Mouse (Mus musculus) hindbrain, embryonic 10.5 days (tissue): ENCODE results near the gene Rbbp9. TPM values are rescaled to one million over a fixed set of nuclear protein-coding genes. Genes with fewer than 3 reads are reported as not detected.
"Not testable (repeated sequence)": the region's sequence is repeated elsewhere in the genome, so short reads cannot be mapped to it uniquely, and the experiment has no call there.

ENCODE experiments used
- DNase-seq: peaks from one replicate; pipeline ENCODE4 v3.0.0-alpha.2; 2017; ENCODE audit warnings: low spot score
- H3K27ac ChIP-seq: fragments of 300-500 bp; sonication (generic); 2 replicates; pipeline ENCODE4 v1.5.1; 2016; ENCODE audit warnings: mild to moderate bottlenecking, moderate library complexity
- H3K27me3 ChIP-seq: fragments of 300-500 bp; sonication (generic); 2 replicates; pipeline ENCODE4 v1.6.1; 2016; ENCODE audit warnings: mild to moderate bottlenecking; ENCODE audit not compliant: poor library complexity, insufficient read depth, severe bottlenecking
- H3K36me3 ChIP-seq: fragments of 300-500 bp; sonication (generic); 2 replicates; pipeline ENCODE4 v1.6.1; 2016; ENCODE audit warnings: mild to moderate bottlenecking, moderate library complexity
- H3K4me1 ChIP-seq: fragments of 300-500 bp; sonication (generic); replicated peaks from 2 replicates; pipeline ENCODE4 v1.6.1; 2016; ENCODE audit warnings: mild to moderate bottlenecking
- H3K4me3 ChIP-seq: fragments of 300-500 bp; sonication (generic); 2 replicates; pipeline ENCODE4 v1.5.1; 2016; ENCODE audit warnings: mild to moderate bottlenecking, moderate library complexity
- H3K9me3 ChIP-seq: fragments of 300-500 bp; sonication (generic); 2 replicates; pipeline ENCODE4 v1.6.1; 2016; ENCODE audit warnings: mild to moderate bottlenecking, moderate library complexity
- WGBS: fragments of 180-500 bp; shearing (Covaris S2); methylation state at CpG from one replicate; pipeline ENCODE4 v1.1.7; 2016; 5-methylcytosine and 5-hydroxymethylcytosine counted together
- polyA plus RNA-seq: library from polyadenylated mRNA; unstranded; fragments of >200 nt; fragmentation: Nextera tagmentation; extraction: Ambion mirVana; gene quantifications from 2 replicates; pipeline ENCODE4 v1.2.1, GENCODE M21; 2016

The Rbbp9 gene
- polyA plus RNA-seq: 56.7 and 57.1 TPM in 2 replicates

DNA sequence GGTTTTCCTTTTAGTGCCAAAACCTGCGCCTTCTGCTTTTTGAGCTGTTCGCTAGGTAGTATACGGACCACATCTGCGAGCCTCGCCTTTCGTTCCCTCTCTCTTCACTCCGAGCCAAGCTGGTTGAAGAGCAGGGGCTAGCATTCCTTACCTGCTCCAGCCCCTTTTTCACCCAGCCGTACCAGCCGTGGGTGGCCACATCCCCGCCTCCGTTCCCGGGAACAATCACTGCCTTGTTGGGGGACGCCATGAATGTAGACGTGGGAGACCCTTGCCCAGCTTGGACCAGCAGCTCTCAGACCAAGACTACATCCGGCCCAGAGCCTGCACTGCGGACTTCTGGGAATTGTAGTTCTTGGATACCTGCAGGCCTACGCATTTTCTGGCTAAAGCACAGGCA is at the start of gene Rbbp9:
TSS of gene Rbbp9 (minus strand) at position 341 of the 400 bp plus-strand sequence.
- no peaks in the 10 kb centered on the region for H3K27me3 ChIP-seq
- DNase-seq: peak; percentile 84
- peak within 1 kb of the TSS; percentile 96 for H3K27ac ChIP-seq
- H3K4me3 ChIP-seq: peak within 1 kb of the TSS; percentile 81
- under 1% methylated on average over 17 of the region's 17 CpGs for WGBS
- H3K36me3 ChIP-seq: peaks cover 24% of the 10 kb centered on the region
- H3K9me3 ChIP-seq: no peaks in the 10 kb centered on the region
- H3K4me1 ChIP-seq: peaks cover 4% of the 10 kb centered on the region

- peak; percentile 85 for DNase-seq
- no peaks in the 10 kb centered on the region for H3K9me3 ChIP-seq
- 2% methylated on average over 49 of the region's 50 CpGs for whole genome bisulfite sequencing
- H3K27me3 ChIP-seq: peaks cover 3% of the 10 kb centered on the region; the same call in 1 of the 2 replicates
- peak within 1 kb of the TSS; percentile 93 for H3K27ac ChIP-seq
- H3K4me3 ChIP-seq: peak within 1 kb of the TSS; percentile 73
- H3K4me1 ChIP-seq: peaks cover 7% of the 10 kb centered on the region; the same call in 1 of the 2 replicates
- H3K36me3 ChIP-seq: peaks cover 8% of the 10 kb centered on the region; the same call in 1 of the 2 replicates
Observed at GRCm38 (mm10) chr2:144599831-144600687, 49.4 kb upstream of the Rbbp9 start, which contains the start of gene Dtd1. TSS of gene Dtd1 (plus strand) at chr2:144599897.

DNA sequence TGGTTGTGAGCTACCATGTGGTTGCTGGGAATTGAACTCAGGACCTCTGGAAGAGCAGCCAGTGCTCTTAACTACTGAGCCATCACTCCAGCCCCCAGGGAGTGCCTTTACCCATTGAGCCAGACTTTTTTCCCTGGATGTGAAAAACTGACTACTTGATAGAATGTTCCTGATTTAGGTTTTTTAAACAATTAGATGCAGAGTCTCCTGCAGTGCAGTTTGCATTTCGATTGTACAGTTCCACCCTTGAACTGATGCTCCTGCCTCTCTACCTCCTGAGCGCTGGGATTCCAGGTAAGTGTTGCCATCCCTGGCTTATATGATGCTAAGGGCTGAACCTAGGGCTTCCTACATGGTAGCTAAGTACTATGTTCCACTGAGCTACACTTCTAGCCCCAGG is 47.3 kb upstream of the Rbbp9 start:
- H3K27me3 ChIP-seq: peaks cover 3% of the 10 kb centered on the region; the same call in 1 of the 2 replicates
- peaks cover 15% of the 10 kb centered on the region for H3K4me1 ChIP-seq
- no peak overlapping the region for H3K27ac ChIP-seq
- DNase-seq: no peak
- no peaks in the 10 kb centered on the region for H3K9me3 ChIP-seq
- WGBS: 71% methylated on average over 2 of the region's 2 CpGs
- no peak overlapping the region for H3K4me3 ChIP-seq
- peaks cover 8% of the 10 kb centered on the region; the same call in 1 of the 2 replicates for H3K36me3 ChIP-seq

GRCm38 (mm10) chr2:144593951-144594651 is 43.4 kb upstream of the Rbbp9 start, which contains the start of gene Smim26:
TSS of gene Smim26 (plus strand) at chr2:144594054.
- DNase-seq: peak; percentile 79
- Histone ChIP-seq H3K27me3 (no peaks in the 10 kb centered on the region), H3K36me3 (peaks cover 30% of the 10 kb centered on the region), H3K4me3 (peak within 1 kb of the TSS; percentile 70), H3K4me1 (peaks cover 8% of the 10 kb centered on the region), H3K27ac (peak within 1 kb of the TSS; percentile 82), H3K9me3 (no peaks in the 10 kb centered on the region)
- WGBS: 4% methylated on average over 31 of the region's 31 CpGs

DNA sequence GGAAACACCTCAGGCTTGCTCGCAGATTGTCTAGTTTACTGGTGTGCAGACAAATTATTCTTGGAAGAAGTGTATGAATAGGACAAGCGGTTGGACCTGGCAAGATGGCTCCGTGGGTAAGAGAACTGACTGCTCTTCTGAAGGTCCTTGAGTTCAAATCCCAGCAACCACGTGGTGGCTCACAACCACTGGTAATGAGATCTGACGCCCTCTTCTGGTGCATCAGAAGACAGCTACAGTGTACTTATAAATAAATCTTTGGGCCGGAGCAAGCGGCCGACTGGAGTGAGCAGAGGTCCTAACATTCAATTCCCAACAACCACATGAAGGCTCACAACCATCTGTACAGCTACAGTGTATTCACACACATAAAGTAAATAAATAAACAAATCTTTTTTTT is 42.4 kb upstream of the Rbbp9 start:
- peaks cover 40% of the 10 kb centered on the region for H3K36me3 ChIP-seq
- H3K4me3 ChIP-seq, H3K27me3 ChIP-seq, H3K9me3 ChIP-seq, H3K4me1 ChIP-seq, DNase-seq, H3K27ac ChIP-seq: not testable (repeated sequence)
- 72% methylated on average over 8 of the region's 8 CpGs for WGBS

- Histone ChIP-seq H3K27ac (no peak overlapping the region), H3K4me1 (0 out of 2 replicates have a peak, but pooled peaks cover 2% of the 10 kb centered on the region), H3K4me3 (no peak overlapping the region), H3K27me3 (no peaks in the 10 kb centered on the region), H3K9me3 (no peaks in the 10 kb centered on the region), H3K36me3 (peaks cover 76% of the 10 kb centered on the region)
- 81% methylated on average over 4 of the region's 4 CpGs for WGBS
- DNase-seq: no peak
Observed at GRCm38 (mm10) chr2:144588723-144589122, 38.1 kb upstream of the Rbbp9 start.

GRCm38 (mm10) chr2:144555820-144556552 is 5.3 kb upstream of the Rbbp9 start, which contains the start of gene Sec23b:
TSS of gene Sec23b (plus strand) at chr2:144556229.
- Histone ChIP-seq H3K27me3 (no peaks in the 10 kb centered on the region), H3K4me1 (peaks cover 15% of the 10 kb centered on the region), H3K4me3 (peak within 1 kb of the TSS; percentile 85), H3K27ac (peak within 1 kb of the TSS; percentile 91), H3K36me3 (peaks cover 18% of the 10 kb centered on the region), H3K9me3 (no peaks in the 10 kb centered on the region)
- under 1% methylated on average over 44 of the region's 44 CpGs for WGBS
- peak; percentile 95 for DNase-seq

GRCm38 (mm10) chr2:144555286-144555819 is 4.7 kb upstream of the Rbbp9 start:
- 4% methylated on average over 14 of the region's 14 CpGs for WGBS
- Histone ChIP-seq H3K9me3 (no peaks in the 10 kb centered on the region), H3K36me3 (peaks cover 15% of the 10 kb centered on the region), H3K27me3 (no peaks in the 10 kb centered on the region), H3K4me1 (peaks cover 15% of the 10 kb centered on the region), H3K27ac (peak overlapping the region; percentile 91), H3K4me3 (peak overlapping the region; percentile 85)
- no peak for DNase-seq

GRCm38 (mm10) chr2:144553905-144554304 is 3.2 kb upstream of the Rbbp9 start:
- WGBS: 92% methylated on average over 3 of the region's 3 CpGs

DNA sequence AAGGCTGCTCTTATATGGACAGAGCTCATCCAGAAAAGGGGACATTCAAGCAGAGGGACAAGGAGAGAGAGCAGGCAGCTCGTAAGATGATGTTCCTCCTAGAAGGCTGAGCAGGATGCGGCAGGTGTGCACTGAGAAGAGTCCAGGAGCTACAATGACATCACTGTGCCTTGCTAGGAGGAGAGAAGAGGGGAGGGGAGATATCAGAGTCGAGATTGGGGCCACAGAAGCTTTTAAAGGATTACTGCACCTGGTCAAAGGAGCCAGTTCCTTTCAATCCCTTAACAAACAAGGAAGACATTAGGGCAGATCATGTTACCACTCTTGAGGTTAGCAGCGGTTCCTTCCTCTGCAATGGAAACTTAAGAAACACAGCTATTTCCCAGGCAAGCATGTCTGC is 3.1 kb downstream of the Rbbp9 start:
- Histone ChIP-seq H3K36me3 (peaks cover 51% of the 10 kb centered on the region), H3K9me3 (no peaks in the 10 kb centered on the region), H3K4me3 (no peak overlapping the region), H3K27ac (no peak overlapping the region), H3K27me3 (no peaks in the 10 kb centered on the region), H3K4me1 (no peaks in the 10 kb centered on the region; the same call in 1 of the 2 replicates)
- no peak for DNase-seq
- WGBS: 82% methylated on average over 4 of the region's 4 CpGs

More at GRCm38 (mm10) chr2:144553905-144554304, 3.2 kb upstream of the Rbbp9 start:
- Histone ChIP-seq H3K27ac (no peak overlapping the region), H3K9me3 (no peaks in the 10 kb centered on the region), H3K4me3 (no peak overlapping the region), H3K36me3 (peaks cover under 1% of the 10 kb centered on the region; the same call in 1 of the 2 replicates), H3K27me3 (no peaks in the 10 kb centered on the region), H3K4me1 (peaks cover 15% of the 10 kb centered on the region)
- DNase-seq: no peak

- H3K4me3 ChIP-seq: no peak overlapping the region
- no peaks in the 10 kb centered on the region; the same call in 1 of the 2 replicates for H3K4me1 ChIP-seq
- no peak overlapping the region for H3K27ac ChIP-seq
- H3K27me3 ChIP-seq: no peaks in the 10 kb centered on the region
- whole genome bisulfite sequencing: 73% methylated on average over 1 of the region's 1 CpGs
- no peak for DNase-seq
- H3K9me3 ChIP-seq: no peaks in the 10 kb centered on the region
- H3K36me3 ChIP-seq: peaks cover 71% of the 10 kb centered on the region
Observed at GRCm38 (mm10) chr2:144545481-144545880, 5.2 kb downstream of the Rbbp9 start.

DNA sequence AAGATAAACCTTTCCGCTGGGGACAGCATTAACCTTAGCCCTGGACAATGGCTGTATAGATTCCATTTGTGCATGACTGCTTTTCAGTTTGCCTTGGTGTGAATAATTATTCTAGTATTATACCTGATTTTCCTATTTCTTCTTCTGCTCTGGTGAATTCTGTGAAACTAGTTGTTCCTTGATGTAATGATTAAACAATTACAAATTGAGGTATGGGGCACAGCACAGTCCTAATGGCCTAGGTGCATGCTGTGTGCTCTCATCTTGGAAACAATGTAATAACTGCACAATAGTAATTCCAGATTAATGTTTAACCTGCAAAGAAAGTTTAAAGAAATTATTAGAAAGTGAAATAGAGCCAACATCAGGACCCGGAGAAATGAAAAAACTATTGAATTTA is 5.6 kb downstream of the Rbbp9 start:
- Histone ChIP-seq H3K36me3 (peaks cover 76% of the 10 kb centered on the region), H3K9me3 (no peaks in the 10 kb centered on the region), H3K27ac (no peak overlapping the region), H3K27me3 (no peaks in the 10 kb centered on the region), H3K4me3 (no peak overlapping the region), H3K4me1 (no peaks in the 10 kb centered on the region; the same call in 1 of the 2 replicates)
- WGBS: 94% methylated on average over 2 of the region's 2 CpGs
- DNase-seq: no peak
